Mouse (Mus musculus): ENCODE data around the gene Coq8b. TPM values are rescaled to one million over a fixed set of nuclear protein-coding genes. Genes with fewer than 3 reads are reported as not detected.

Gene Coq8b
- total RNA-seq, 4 experiments from 2014 or later = 42.5 to 85.7 (median 61.0) TPM

DNA sequence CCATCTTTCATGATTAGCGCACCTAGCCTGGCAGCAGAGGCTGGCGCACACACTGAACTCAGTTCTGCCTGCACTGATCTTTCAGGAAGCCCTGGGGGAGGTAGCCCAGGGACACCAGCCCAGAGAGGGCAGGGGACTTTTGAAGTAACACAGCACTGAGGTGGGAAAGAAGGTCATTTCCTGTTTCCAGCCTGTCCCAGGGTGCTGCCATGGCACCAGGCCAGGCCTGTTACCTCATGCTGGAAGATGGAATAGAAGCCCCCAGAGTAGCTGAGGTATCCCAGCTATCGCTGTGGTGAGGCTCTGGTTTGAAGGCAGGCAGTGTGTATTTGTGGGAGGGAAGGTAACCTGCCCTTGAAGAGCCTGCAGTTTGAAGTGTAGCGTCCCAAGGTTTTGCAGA lies 42.1 kb downstream of the Coq8b start:
- no peak for DNase-seq

DNA sequence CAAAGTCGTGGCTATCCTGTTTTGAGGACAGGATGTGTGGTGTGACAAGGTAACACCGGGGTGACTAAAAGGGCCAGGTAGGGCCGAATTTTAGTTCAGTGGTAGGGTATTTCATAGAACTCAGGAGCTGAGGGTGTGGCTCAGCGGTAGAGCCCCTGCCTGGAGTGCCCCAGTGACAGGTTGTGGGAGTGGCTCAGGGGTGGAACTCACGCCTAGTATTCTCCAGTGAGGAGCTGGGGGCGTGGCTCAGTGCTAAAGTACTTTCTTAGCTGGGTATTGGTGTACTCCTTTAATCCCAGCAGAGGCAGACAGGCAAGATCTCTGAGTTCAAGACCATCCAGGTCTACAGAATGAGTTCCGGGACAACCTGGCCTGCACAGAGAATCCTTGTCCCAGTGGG lies 43.2 kb downstream of the Coq8b start:
- no peak for DNase-seq

DNA sequence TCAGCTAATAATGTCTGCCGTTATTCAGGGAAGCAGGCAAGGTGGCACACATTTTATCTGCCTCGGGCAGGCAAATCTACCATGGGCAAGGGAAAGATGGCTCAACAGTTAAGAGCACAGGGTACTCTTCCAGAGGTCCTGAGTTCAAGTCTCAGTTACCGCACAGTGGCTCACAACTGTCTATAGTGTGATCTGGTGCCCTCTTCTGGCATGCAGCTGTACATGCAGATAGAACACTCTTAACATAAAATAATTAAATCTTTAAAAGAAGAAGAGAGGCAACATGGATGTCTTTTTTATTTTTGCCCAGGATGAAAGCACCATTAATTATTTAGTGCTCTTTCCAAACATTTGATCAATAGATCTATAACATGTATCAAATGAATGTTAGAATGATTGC lies 44.4 kb downstream of the Coq8b start:
- no peak for DNase-seq

DNA sequence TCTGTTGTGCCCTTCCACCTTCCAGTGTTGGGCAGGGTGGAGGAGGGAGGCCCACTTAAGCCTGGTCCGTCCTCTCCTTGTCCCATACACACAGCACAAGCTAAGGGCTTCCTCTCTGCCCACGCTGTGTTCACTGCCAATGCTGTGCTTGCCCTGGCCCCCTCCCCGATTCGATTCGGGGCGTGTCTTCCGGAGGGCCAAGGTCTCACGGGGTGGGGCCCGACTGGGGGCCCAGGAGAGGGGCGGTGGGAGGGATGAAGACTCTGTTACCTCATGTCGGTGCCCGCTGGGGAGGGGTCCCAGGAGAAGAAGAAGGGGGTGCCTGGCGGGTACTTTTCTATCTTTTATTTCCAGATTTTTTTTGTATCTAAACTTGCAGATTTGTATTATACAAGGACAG lies 48.9 kb downstream of the Coq8b start:
- DNase-seq = no peak

DNA sequence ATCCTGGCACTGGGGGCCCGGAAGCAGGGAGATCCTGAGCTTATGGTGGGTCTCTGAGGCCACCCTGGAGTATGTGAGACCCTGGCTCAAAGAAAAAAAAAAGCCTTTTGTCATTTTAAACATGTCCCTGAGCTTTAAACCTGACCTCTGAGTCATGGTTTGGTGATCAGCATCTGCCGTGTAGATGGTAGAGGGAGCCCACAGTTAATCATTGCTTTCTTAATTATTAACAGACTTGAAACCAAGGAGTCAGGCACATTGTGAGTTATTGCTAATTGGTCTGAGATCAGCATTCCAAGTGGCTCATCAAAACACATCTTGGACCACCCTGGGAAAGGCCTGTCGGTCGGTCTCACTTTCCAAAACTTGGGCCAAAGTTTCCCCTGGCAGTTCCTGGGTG lies 49.4 kb downstream of the Coq8b start:
- DNase-seq = no peak

DNA sequence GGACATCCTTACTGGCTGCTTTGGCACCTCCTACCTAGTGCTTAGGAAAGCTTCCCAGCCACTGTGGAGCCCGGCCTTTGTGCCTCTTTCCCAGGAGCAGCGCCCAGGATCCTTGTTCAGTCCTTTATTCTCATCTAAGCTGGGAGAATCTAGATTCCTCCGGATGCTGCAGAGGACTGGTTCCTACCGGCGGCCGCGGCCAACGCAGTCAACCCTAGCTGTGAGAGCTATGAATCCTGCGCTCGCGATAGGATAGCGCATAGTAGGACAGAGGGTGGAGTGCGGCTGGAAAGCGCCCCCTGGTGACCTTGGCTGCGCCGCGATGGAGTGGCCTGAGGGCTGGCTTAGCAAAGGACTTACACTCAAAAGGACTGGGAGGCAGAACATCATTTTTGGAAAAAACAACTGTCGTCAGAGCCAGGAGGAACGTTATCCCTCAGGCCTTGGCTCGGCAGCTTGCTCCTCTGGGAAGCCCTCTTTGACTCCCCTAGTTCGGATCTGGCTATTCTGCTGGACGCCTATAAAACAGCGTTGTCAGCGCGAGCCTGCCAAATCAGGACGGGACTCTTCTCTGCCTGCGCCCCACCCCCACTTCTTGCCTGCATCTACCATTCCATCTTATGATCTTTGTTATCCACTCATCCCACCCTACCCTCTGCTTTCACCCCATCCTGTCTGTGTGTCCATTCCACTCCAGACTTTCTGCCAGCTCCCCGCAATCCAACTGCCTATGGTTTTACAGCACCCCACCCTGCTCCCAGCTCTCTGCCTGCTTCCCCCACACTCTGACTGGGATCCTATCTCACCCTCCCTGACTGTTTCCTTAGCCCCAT lies 52.3 kb downstream of the Coq8b start:
- DNase-seq = no peak

DNA sequence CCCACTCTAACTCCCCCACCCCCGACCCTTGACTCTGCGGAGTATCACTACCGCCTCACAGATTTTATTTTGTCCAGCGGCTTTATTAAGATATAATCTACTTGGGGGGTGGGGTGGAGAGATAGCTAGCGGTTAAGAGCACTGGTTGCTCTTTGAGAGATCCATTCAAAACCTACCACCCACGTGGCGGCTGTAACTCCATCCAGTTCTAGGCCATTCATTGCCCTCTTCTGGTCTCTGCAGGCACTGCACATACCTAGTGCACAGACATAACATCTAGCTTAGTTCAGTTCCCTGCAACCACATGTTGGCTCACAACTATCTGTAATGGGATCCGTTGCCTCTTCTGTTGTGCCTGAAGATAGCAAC lies 52.9 kb downstream of the Coq8b start:
- peak; percentile 36 for DNase-seq

DNA sequence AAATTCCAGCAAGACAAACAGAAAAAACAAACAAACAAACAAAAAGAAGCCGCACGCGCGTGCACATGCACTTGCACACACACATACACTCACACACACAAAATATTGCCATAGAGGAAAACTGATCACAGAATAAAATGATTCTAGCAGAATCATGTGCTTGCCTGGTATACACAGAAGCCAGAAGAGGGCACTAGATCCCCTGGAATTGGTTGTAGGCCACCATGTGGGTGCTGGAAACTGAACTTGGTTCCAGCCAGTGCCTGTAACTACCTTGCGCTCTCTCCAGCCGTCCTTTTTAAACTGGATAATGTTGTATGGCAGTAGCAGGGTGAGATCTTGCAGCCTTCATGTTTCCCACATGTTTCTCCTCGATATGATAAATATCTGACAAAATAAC lies 55.9 kb downstream of the Coq8b start:
- DNase-seq = no peak

DNA sequence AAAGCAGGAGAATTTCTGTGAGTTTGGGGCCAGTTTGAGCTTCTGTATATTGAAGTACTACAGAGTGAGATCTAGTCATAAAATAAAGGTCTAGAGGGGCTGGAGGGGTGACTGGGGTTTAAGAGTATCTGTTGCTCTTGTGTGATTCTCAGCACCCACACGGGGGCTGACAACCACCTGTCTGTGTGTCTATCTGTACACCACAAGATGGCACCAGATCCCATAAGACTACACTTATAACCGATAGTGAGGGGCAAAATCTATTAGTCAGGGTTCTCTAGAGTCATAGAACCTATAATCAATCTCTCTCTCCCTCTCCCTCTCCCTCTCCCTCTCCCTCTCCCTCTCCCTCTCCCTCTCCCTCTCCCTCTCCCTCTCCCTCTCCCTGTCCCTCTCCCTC lies 57.7 kb downstream of the Coq8b start:
- DNase-seq = no peak

DNA sequence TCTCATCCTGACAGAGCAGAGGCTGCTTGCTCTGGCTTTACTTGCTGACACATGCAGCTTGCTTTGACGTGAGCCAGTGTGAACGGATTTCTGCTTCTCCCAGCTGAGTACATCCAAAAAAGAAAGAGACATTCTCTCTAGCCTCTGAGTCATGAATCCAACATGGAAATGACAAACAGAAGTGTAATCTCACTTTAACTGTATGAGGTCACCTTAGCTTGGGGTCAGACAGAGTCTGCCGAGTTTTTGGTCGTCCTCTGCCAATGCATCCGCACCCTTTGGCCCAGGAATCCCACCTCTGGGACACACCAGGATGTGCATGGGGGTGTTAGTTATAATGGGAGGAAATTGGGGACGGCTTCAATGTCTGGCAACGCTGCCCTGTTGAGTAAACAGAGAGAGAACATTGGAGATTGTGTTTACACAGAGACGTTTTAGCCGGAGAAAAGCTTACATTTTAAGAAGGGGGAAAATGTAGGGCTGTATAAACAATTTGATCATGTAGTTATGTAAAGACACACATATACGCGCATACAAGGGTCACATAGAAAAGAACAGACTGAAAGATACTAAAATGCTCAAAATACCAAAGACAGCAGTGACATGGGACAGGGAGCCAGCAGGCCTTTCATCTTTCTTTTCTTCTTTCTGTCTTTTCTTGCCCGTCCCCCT lies 59.1 kb downstream of the Coq8b start:
- no peak for DNase-seq

DNA sequence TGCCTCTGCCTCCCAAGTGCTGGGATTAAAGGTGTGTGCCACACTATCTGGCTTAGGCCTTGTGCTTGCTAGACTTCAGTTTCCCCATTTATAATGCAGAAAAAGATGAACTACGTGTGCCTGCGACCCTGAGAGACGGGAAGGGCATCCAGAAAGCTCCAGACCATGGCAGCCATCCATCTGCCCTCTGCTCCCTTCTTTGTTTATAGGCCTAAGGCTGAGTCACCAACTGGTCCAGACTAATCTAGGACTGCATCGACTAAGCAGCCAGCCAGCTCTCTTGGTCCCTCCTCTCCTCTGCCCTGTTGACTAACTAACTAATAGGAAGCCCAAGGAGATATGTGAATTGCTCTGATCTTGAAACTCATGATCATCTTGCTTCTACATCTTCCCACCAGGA lies 63.1 kb downstream of the Coq8b start:
- DNase-seq = no peak

DNA sequence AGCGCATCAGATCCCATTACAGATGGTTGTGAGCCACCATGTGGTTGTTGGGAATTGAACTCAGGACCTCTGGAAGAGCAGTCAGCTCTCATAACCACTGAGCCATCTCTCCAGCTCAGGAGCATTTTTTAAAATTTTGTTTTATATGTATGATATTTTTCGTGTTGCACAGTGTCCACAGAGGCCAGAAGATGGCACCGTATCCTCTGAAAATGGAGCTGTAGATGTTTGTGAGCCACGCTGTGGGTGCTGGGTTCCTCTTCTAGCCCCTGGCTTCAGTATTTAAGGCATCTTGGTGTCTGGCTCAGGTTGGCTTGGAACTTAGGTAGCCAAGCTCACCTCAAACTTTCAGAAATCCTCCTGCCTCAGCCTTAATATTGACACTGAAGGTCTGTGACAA lies 63.7 kb downstream of the Coq8b start:
- DNase-seq = no peak

DNA sequence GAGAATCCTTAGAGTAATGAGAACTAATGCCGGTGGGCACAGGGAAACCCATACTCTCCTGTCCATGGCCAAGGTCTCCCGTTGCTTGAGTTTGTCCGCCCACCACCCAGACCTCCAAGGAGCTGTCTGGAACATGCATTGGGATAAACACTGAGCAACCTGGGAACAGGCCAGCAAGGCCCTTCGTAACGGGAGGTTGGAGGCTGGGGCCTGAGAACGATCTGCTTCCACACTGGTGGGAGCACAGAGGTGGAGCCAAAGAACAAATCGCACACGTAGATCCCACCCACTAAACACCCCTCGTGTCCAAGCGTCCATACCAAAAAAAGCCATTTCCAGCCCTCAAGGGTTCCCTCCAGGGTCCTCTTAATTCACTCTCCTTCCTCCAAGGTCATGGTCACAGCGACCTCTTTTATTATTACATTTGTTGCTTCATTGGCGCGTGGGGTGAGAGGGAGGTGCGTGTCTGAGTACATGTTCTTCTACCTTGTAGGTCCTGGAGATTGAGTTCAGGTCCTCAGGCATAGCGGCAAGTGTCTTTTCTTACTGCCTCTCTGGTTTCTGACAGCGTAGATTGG lies 65.3 kb downstream of the Coq8b start:
- DNase-seq = no peak

DNA sequence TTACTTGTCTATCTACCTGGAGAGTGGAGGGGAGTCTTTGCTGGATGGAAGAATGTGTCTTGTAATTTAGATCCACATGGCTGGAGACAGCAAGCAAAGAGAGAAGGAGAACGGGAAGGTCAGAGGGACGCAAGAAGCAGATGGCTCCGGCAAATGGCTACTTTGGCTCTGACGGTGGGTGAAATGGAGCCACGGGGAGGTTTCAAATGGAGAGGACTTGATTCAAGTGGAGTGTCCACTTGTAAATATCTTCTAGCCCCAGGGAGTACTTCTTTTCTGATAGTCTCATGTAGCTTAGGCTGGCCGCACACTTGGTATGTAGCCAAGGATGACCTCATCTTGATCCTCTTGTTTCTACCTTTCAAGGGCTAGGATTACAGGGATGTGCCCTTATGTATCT lies 66.0 kb downstream of the Coq8b start:
- no peak for DNase-seq

DNA sequence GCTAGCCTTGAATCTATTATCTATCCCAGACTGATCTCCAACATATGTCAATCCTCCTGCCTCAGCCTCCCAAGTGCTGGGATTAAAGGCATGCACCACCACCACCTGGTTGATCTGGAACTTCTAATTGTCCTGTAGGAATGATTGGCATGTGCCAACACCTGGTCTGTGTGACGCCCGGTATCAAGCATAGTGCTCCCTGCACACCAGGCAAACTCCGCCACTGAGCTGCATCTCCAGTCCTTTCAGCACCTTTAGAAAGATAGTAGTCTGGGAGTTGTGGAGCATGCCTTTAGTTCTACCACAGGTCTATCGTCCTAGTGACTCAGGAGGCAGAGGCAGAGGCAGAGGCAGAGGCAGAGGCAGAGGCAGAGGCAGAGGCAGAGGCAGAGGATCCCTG lies 67.5 kb downstream of the Coq8b start:
- DNase-seq = no peak

DNA sequence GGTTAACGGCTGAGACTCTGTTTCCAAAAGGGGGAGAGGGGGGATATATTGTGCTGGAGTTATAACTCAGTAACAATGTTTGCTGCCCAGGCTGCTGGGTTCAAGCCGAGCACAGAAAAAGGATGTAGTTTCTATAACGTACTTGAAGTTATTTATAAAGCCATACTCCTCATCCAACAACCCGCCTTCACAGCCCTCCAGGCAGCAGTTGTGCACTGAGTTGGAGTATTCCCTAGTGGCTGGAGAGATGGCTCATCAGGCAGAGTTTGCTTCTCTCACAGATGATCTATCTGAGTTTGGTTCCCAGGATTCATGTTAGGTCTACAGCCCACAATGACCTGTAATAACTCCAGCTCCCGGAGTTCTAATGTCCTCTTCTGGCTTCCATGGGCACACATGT lies 68.0 kb downstream of the Coq8b start:
- no peak for DNase-seq

DNA sequence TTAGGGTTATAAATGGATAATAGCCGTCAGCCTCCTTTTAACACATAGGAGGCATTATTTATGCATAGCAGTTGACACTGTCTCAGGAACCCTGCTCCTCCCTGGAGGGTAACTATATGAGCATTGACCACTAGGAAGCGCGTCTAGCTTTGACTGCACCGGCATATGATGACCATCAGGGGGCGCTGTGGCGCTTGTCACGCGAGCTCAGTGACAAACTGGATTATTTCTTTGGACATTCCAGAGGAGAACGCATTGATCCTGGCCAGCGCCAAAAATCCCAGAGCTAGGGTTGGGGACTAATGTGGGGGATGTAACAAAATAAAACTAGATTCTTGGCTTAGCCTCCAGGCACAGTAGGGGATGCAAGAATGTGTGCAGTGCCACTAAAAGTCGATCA lies 69.3 kb downstream of the Coq8b start:
- DNase-seq = peak; percentile 50

DNA sequence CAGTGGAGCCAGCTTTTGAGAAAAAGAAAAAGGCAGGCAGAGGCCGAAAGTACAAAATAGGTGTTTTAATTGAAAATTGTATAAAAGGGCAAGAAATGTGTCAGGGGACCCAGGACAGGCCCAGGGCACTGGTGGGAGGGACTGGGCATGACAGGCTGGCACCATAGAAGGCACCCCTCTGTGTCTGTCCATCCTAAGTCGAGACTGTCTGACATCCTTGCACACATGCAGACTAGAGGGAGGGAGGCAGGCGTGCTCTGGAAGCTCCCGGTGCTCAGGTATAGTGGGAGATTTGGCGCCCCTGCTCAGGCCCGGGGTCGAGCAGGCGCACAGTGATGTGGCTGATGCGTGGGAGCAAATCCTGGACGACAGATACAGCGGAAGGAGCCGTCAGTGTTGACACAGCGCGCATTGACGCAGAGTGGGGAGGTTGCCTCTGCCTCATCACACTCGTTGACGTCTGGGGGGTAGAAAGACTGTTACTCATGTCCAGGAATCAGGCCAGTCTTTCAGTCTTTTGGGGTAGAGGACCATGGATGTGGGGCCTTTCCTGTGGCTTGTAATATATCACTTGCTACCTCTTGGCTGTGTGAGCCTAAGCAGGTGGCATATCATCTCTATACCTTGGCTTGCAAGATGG lies 72.4 kb downstream of the Coq8b start:
- DNase-seq = no peak

DNA sequence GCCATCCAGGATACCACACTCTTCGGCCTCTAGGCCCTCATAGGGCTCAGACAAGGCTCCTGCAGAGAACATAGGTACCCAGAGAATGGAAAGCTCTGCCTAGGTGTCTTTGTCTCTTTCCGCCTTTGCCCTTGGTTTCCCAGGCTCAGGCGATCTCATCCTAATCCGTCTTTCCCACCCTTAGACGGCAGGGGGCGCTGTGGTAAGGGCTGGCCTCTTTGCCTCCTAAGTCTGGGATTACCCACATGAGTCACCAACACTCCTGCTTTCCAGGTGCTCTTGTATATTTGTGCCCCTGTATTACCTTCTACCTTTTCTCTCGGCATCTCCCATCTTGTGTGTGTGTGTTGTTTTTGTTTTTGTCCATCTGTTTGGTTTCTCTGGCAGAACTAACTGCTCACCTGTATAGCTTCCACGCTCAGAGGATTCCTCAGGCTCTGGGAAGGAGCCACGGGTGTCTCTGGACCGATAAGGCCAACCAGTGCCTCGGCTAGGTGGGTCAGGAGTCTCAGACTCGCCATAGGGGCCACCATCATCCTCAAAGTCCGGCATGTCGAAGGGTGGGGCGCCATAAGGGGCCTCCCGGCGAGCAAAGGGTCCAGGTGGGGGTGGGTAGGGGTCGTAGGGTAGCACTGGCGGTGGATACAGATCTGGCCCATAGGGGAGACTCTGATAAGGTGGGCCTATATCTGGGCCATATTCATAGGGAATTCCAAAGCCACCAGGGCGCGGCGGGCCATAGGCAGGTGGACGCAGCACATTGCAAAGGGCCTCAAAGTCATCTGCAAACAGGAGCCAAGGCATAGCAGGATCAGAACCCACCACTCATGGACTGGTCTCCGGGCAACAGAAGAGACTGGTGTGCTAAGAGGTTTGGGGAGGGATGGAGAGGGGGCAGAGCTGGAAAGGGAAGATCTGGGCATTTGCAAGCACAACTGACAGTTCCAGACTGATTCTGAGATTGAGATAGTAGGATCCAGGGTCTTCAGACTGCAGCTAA lies 73.6 kb downstream of the Coq8b start:
- no peak for DNase-seq

DNA sequence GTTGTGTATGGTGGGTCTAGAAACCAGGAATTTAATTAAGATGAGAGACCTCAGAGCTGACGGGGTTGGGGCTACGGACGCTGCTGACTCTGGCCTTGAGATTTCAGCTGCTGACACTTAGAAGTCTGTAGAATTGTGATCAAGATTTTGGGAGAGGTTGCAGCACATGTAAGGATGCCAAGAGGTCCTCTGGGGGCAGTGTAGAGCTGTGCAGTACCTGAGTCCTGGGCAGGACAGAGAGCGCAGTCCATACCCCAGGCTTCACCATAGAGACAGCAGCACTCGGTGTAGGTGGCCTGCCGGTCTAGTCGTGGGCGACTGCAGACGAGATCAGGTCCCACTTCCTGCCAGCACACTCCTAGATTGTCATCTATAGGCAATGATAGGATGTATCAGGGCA lies 74.7 kb downstream of the Coq8b start:
- DNase-seq = no peak

All from adrenal gland, adult 8-10 months (tissue).